Mouse (Mus musculus): ENCODE results near the gene Mta2. TPM values are rescaled to one million over a fixed set of nuclear protein-coding genes. Genes with fewer than 3 reads are reported as not detected.

Gene Mta2
- polyA plus RNA-seq, 1 experiment from 2014 or later, result 193 TPM

GRCm38 (mm10) chr19:8999223-8999622 is 57.5 kb downstream of the Mta2 start:
- WGBS, result 89% methylated on average over 4 of the region's 4 CpGs
- H3K9me3 ChIP-seq, result no peaks in the 10 kb centered on the region
- ATAC-seq (ENCODE audit: low FRiP score, low read depth), result no peak
- H3K36me3 ChIP-seq, result peaks cover 51% of the 10 kb centered on the region
- peaks cover 47% of the 10 kb centered on the region for H3K4me1 ChIP-seq
- H3K4me3 ChIP-seq, result no peak overlapping the region
- no peak overlapping the region for H3K9ac ChIP-seq
- H3K27ac ChIP-seq, result no peak overlapping the region
- no peak overlapping the region for H3K4me2 ChIP-seq (replicated peaks)
- H3K27me3 ChIP-seq, result no peaks in the 10 kb centered on the region

Other genes with a start within 250 kb of the Mta2 start
- 101 and 103 TPM in 2 replicates for gene Slc3a2, start 218.5 kb upstream of the Mta2 start, polyA plus RNA-seq (2015; fragmentation: Nextera tagmentation; extraction: Ambion mirVana)
- 98.7 TPM in 2 replicates for gene Wdr74, start 206.0 kb upstream of the Mta2 start, polyA plus RNA-seq (2015; fragmentation: Nextera tagmentation; extraction: Ambion mirVana)
- gene 1700092M07Rik, start 201.2 kb upstream of the Mta2 start, polyA plus RNA-seq (2015; fragmentation: Nextera tagmentation; extraction: Ambion mirVana), result 2.1 TPM in 2 replicates
- 194 and 205 TPM in 2 replicates for gene Stx5a, start 200.5 kb upstream of the Mta2 start, polyA plus RNA-seq (2015; fragmentation: Nextera tagmentation; extraction: Ambion mirVana)
- gene Nxf1, start 184.8 kb upstream of the Mta2 start, polyA plus RNA-seq (2015; fragmentation: Nextera tagmentation; extraction: Ambion mirVana), result 214 and 217 TPM in 2 replicates
- gene Tmem223, start 170.9 kb upstream of the Mta2 start, polyA plus RNA-seq (2015; fragmentation: Nextera tagmentation; extraction: Ambion mirVana), result 211 and 232 TPM in 2 replicates
- 62.7 and 66.2 TPM in 2 replicates for gene Tmem179b, start 167.4 kb upstream of the Mta2 start, polyA plus RNA-seq (2015; fragmentation: Nextera tagmentation; extraction: Ambion mirVana)
- gene Taf6l, start 155.5 kb upstream of the Mta2 start, polyA plus RNA-seq (2015; fragmentation: Nextera tagmentation; extraction: Ambion mirVana), result 31.9 and 32.8 TPM in 2 replicates
- gene Polr2g, start 143.3 kb upstream of the Mta2 start, polyA plus RNA-seq (2015; fragmentation: Nextera tagmentation; extraction: Ambion mirVana), result 183 and 185 TPM in 2 replicates
- gene Zbtb3, start 139.3 kb upstream of the Mta2 start, polyA plus RNA-seq (2015; fragmentation: Nextera tagmentation; extraction: Ambion mirVana), result 6.0 and 6.7 TPM in 2 replicates
- 67.1 and 73.4 TPM in 2 replicates for gene Ttc9c, start 122.5 kb upstream of the Mta2 start, polyA plus RNA-seq (2015; fragmentation: Nextera tagmentation; extraction: Ambion mirVana)
- 5.9 and 6.3 TPM in 2 replicates for gene Hnrnpul2, start 121.9 kb upstream of the Mta2 start, polyA plus RNA-seq (2015; fragmentation: Nextera tagmentation; extraction: Ambion mirVana)
- gene AC129217.1, start 112.1 kb upstream of the Mta2 start, polyA plus RNA-seq (2015; fragmentation: Nextera tagmentation; extraction: Ambion mirVana), result not detected in 2 replicates
- 45.2 and 49.3 TPM in 2 replicates for gene Bscl2, start 104.4 kb upstream of the Mta2 start, polyA plus RNA-seq (2015; fragmentation: Nextera tagmentation; extraction: Ambion mirVana)
- 8.7 and 8.8 TPM in 2 replicates for gene Gng3, start 102.7 kb upstream of the Mta2 start, polyA plus RNA-seq (2015; fragmentation: Nextera tagmentation; extraction: Ambion mirVana)
- gene Lrrn4cl, start 91.1 kb upstream of the Mta2 start, polyA plus RNA-seq (2015; fragmentation: Nextera tagmentation; extraction: Ambion mirVana), result 0.75 and 0.93 TPM in 2 replicates
- 179 TPM in 2 replicates for gene Ubxn1, start 70.4 kb upstream of the Mta2 start, polyA plus RNA-seq (2015; fragmentation: Nextera tagmentation; extraction: Ambion mirVana)
- 66.7 and 70.4 TPM in 2 replicates for gene Uqcc3, start 61.0 kb upstream of the Mta2 start, polyA plus RNA-seq (2015; fragmentation: Nextera tagmentation; extraction: Ambion mirVana)
- gene Lbhd1, start 58.1 kb upstream of the Mta2 start, polyA plus RNA-seq (2015; fragmentation: Nextera tagmentation; extraction: Ambion mirVana), result 93.0 and 93.2 TPM in 2 replicates
- not detected in 2 replicates for gene Gm49403, start 57.9 kb upstream of the Mta2 start, polyA plus RNA-seq (2015; fragmentation: Nextera tagmentation; extraction: Ambion mirVana)
- gene 1810009A15Rik, start 53.0 kb upstream of the Mta2 start, polyA plus RNA-seq (2015; fragmentation: Nextera tagmentation; extraction: Ambion mirVana), result 94.0 and 96.6 TPM in 2 replicates
- not detected in 2 replicates for gene Gm49416, start 52.9 kb upstream of the Mta2 start, polyA plus RNA-seq (2015; fragmentation: Nextera tagmentation; extraction: Ambion mirVana)
- gene Ints5, start 48.9 kb upstream of the Mta2 start, polyA plus RNA-seq (2015; fragmentation: Nextera tagmentation; extraction: Ambion mirVana), result 39.6 and 43.3 TPM in 2 replicates
- 102 and 112 TPM in 2 replicates for gene Ganab, start 43.8 kb upstream of the Mta2 start, polyA plus RNA-seq (2015; fragmentation: Nextera tagmentation; extraction: Ambion mirVana)
- 49.9 and 53.0 TPM in 2 replicates for gene B3gat3, start 21.5 kb upstream of the Mta2 start, polyA plus RNA-seq (2015; fragmentation: Nextera tagmentation; extraction: Ambion mirVana)
- 3.2 and 3.7 TPM in 2 replicates for gene Rom1, start 12.5 kb upstream of the Mta2 start, polyA plus RNA-seq (2015; fragmentation: Nextera tagmentation; extraction: Ambion mirVana)
- 36.9 and 37.2 TPM in 2 replicates for gene Eml3, start 12.3 kb upstream of the Mta2 start, polyA plus RNA-seq (2015; fragmentation: Nextera tagmentation; extraction: Ambion mirVana)
- gene Tut1, start 12.0 kb downstream of the Mta2 start, polyA plus RNA-seq (2015; fragmentation: Nextera tagmentation; extraction: Ambion mirVana), result 35.6 and 36.5 TPM in 2 replicates
- gene Eef1g, start 25.2 kb downstream of the Mta2 start, polyA plus RNA-seq (2015; fragmentation: Nextera tagmentation; extraction: Ambion mirVana), result 508 and 512 TPM in 2 replicates
- 35.2 and 35.6 TPM in 2 replicates for gene Ahnak, start 47.4 kb downstream of the Mta2 start, polyA plus RNA-seq (2015; fragmentation: Nextera tagmentation; extraction: Ambion mirVana)
- gene Scgb1a1, start 146.1 kb downstream of the Mta2 start, polyA plus RNA-seq (2015; fragmentation: Nextera tagmentation; extraction: Ambion mirVana), result not detected in 2 replicates
- gene Asrgl1, start 193.8 kb downstream of the Mta2 start, polyA plus RNA-seq (2015; fragmentation: Nextera tagmentation; extraction: Ambion mirVana), result 17.8 and 19.0 TPM in 2 replicates

Data from limb, embryonic 13.5 days (tissue).